Mouse (Mus musculus) ES-CJ7 (cell line): Measurements from ENCODE around the gene Awat2.
"Not testable (repeated sequence)": the region's sequence is repeated elsewhere in the genome, so short reads cannot be mapped to it uniquely, and the experiment has no call there.

ENCODE experiments used
- DNase-seq: peaks from one replicate; pipeline ENCODE4 v3.0.0; 2011; ENCODE audit warnings: low read depth, low spot score

The Awat2 gene

DNA sequence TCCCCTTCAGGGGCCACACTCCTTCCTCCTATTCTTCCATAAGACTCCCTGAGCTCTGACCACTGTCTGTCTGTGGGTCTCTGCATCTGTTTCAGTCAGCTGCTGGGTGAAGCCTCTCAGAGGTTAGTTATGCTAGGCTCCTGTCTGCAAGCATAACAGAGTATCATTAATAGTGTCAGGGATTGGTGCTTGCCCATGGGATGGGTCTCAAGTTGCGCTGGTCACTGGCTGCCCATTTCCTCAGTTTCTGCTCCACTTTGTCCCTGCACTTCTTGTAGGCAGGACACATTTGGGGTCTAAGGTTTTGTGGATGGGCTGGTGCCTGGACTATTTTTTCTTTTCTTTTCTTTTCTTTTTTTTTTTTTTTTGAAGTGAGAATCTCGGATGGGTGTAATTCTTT is at the start of gene Awat2:
Awat2 (minus strand) TSS at position 101 of the 400 bp plus-strand sequence.
- not testable (repeated sequence) for DNase-seq

DNA sequence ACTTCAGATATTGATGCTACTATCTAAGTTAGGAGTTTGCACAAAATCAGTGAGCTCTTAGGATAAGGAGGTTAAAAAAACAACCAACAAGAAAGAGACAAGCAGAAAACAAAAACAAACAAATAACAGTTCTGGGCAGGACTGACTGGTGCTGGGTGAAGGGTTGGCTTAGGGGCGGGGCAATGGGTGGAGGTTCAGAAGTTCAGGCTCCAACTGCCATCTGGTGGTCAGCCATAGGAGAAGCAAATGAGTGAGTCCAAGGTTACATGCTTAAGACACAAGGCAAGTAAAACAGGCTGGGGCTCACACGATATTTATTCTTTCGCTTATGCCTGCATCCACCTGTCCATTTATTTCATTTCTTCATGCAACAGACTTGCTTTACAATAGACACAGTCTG is 37.8 kb upstream of the Awat2 start:
- DNase-seq, result peak; percentile 58

DNA sequence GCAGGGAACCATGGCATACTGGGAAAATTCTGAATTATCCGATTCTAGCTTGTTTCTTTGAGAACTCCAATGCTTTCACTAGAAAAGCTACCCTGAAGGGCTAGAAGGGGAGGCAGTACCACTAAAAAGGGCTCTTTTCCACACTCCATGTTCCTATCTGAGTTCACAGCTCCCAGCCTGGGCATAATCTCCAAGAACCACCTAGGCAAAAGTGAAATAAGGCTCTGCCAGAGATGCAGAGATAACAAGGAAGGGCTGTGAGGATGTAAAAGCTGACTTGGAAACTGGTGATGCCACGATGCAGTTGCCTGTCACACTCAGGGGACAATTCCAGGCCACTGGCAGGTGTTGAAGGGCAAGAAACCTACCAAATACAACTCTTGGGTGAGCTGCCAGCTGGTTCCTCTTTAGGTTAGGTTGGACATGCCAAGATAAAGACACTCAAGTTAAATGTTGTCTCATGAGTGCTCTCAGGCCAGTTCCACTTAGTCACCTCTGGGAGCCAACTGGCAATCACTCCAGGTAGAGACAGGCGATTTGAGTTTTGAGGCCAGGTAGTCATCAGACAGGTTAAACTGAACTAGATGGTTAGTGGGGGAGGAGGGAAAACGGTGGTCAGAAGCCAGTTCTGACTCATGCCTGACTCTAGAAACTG is 33.2 kb upstream of the Awat2 start:
- DNase-seq, result no peak

DNA sequence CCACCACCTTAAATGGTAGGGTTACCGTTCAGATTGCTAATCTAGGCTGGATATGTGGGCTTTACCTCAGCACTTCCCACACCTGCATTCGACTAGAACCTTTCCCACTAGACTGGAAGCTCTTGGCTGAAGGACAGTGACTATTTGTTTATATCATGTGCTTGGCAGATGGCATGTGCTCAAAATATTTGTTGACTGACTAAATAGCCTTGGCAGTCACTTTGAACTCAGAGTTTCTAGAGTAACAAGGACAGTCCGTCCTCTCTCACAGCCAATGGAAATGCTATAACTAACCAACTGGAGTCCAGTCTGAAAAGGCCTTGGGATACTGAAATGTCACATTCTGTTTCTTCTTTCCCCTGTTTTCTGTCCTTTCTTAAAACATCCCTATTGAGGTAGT is 29.0 kb upstream of the Awat2 start:
- no peak for DNase-seq

DNA sequence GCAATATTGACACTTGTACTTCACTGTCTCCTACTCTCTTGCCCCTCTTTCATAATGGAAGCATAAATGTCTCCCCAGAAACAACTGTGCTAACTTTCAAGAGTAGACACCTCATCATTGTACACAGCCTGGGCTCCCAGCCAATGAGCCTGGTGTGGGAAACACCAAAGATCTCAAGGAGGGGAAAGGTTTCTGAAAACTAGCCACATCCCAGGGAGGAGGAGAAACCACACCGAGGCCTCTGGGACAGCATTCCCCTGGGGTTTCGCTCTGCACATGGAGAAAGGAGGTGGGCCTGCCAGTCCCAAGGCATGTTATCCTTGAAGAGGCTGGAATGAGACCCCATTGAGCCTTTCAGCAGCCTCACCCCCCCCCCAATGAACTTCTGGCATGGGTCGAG is 27.6 kb upstream of the Awat2 start:
- DNase-seq, result no peak

DNA sequence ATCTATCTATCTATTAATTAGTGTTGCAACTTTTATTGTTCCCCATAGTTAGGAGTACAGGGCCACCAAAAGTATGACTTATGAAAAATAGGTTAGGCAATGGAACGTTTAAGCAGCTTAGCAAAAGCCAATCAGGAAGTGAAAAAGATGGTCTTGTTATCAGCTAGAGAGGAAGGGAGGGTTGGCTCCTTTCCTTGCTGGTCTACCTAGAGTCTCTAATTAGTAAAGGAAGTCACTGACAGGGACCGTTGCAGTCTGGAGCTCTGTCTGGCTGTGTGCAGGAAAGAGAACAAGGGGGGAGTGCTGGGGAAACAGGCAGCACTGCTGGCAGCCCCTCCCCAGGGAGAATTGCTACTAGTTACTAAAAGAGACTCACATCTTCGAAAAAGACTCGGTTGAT is 25.5 kb upstream of the Awat2 start:
- no peak for DNase-seq

DNA sequence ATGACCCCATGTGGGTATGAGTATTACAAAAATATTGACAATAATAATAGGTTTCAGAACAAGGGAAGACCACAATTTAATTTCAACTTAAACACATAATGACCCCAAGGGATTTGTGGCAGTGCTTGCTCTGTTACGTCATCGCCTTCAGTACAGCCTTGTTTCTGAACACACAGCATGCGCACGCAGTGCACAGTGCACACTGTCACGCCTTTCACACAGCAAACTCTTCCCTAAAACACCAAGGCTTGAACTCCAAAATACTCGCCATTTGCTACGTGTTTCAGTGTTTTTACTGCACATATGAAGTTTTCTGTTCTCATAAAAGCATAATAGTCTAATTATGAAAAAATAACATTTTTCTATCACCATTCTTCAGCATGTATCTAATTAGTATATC is 1.0 kb upstream of the Awat2 start:
- DNase-seq, result no peak

DNA sequence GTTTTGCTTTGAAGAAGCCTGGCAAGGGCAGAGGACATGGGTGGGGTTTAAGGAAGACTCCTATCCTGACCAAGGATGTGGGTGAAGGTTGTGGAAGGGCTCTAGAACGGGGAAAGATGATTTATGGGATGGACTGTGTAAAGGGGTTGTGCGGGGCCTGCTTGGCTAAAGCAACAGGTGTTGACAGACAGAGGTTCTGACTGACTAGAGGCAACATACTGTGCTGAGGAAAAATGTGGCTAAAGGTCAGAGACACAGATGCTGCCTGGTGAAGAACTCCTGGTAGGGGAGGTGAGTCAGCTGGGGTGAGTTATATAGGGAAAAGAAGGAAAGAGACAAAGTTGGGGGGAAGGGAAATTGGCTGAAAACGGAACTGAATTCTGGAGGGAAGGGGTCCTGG is 10.2 kb downstream of the Awat2 start:
- no peak for DNase-seq

DNA sequence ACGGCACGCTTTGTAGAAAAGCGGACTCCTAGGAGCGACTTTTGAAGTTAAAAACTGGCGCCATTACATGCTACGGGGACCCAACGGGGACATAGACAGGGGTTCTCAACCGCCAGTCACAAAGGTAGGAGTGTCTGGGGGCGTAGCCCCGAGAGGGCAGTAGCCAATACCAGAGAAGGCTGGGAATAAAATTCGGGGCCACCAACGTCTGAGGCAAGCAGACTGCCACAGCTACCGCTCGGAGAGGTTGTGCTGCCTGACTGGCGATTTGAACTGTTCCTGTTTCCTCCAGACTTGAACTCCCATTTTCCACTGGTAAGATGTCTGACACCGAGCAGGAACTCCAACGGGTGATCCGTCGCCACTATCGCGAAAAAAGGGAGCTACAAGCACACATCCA is 13.8 kb downstream of the Awat2 start, which contains the start of gene Otud6a:
Otud6a (plus strand) TSS at position 321 of the 400 bp plus-strand sequence.
- DNase-seq, result peak; percentile 29

DNA sequence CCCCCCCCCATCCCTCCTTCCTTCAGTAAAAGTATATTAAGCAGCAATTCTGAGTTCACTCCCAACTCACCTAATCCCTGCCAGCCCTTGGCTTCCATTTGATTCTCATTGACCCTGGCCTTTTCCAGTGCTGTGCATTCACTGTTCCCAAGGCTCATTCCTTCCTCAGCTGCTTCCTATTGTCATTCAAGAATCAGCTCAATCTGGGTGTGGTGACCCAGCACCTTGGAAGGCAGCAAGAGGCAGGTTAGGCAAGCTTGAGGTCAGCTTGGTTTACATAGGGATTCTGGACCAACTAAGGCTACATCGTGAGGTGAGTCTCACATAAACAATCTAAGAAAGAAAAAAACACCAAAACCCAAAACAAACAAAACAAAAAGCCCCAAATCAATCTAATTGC is 33.3 kb downstream of the Awat2 start:
- peak; percentile 69 for DNase-seq

DNA sequence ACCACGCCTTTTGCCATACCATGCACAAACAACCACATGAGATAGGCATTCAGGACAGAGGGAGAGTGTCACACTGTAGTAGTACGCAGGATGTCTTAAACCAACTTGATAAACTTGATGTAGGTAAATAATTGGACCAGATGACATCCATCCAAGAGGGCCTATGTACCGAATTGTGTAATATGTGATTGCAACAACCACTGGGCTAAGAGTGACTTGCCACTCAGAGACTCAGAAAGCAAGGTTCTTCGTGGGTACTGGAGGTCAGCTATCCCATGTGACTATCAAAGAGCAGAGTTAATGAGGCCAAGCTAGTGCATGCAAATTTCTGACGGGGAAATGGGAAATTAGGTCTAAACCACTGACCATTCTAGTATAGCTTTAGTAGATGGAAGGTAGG is 40.9 kb downstream of the Awat2 start:
- DNase-seq, result no peak

DNA sequence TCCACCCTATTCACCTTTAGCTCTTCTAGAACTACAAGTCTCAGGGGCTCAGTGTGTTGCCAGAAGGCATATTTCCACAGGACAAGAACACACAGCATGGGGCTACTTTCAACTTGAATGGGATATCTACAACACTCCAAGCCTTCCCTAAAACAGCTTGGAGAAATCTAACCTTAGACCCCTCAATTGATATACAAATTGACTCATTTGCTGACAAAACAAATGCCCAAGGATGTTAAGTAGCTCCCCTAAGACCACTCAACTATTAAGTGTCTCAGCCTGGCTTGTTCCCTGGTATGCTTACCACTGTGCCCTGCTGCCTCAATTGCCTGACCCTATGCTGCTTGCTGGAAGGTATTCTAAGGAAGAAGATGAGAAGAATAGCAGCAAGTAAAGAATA is 41.6 kb downstream of the Awat2 start:
- DNase-seq, result peak; percentile 42

DNA sequence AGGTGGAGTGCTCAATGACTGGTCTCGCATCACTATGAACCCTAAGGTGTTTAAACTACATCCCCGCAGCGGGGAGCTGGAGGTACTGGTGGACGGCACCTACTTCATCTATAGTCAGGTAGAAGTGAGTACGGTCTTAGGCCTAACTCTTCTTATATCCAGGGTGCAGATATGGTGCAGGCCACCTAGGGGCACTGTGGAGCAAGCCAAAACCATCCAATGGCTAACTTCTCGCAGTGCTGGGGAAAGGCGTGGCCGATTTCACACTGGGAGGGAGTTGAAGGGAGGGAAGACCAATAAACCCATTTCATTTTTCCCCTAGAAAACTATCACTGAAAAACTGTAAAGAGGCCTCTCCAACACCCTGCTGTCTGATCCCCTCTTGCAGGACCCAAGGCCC is 47.5 kb downstream of the Awat2 start:
- DNase-seq, result peak; percentile 33

DNA sequence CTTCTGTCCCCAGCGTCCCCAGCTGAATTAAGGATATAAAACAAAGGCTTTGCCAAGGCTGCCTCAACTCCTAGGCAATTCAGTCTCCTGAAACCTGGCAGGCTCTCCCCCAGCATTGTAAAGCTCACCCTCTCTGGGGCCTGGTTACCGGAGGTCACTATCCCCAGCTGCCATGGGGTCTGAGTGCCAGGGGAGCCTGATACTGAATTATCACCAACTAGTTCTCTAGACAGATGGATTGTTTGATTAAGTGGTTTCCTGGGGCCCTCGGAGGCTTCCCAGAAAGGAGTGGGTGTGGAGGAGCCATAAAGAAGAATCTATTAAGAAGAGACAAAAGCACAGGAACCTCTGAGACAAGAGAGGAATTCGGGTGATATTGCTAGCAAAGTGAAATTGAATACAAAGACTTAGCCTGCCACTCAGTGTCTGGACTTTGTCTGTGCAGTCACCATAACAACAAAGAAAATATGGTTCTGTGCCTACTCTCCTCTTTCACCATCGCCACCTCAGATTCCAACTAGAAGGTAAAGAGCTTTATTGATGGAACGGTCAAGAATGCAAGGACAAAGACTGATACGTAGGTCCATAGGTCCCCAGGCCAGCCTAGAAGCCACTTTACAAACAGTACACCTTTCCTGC is 48.2 kb downstream of the Awat2 start:
- DNase-seq, result no peak

DNA sequence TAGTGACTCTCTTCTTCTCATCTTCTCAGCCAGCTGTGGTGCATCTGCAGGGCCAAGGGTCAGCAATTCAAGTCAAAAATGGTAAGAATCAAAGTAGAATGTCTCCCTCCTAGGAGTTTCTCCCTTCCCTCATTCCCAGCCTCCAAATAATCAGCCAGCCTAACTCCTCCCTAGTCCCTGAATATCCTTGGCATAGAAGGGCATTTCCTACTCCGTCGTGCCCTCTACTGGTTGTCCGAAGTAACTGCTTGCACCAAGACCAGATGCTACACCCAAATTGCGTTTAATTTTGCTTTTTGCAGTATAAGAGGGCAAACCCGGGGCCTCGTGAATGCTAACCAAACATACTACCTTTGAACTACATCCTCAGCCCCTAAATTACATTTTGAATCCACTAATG is 50.2 kb downstream of the Awat2 start:
- DNase-seq, result peak; percentile 38

DNA sequence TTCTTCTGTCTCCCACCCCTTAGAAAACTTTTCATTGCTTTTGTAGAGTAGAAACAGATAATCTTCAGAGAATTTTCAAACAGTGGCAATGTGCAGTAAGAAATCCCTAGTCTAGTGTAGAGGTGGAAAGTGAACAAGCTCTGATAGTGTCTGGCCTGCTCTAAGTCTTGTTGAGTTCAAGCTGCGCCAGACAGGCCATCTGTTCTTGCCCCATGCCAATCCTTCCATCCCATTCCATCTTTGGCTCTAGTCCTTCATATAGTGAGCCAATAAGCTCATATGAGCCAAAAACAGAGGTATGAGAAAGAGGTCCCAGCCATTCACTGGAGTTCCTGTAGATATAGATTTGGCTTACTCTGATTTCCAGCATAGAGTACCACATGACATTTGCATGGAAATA is 52.6 kb downstream of the Awat2 start:
- no peak for DNase-seq

DNA sequence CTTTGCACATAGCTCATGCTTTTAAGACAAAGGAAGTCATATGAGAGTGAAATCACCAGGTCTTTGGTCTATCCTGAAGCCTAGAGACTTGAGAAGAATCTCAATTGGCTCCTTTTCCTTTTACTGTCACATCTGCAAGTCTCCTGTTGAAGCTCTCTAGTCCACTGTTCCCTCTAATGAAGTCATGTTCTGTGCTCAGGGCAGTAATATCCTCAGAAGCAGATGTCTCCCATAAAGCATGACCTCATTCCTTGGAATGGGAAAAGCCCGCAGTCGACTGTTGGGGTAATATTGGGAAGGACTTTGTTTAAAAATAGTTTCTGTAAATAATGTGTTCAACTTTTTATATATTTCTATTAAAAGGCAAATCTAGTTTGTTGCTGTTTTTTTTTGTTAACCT is 85.5 kb downstream of the Awat2 start:
- DNase-seq, result no peak
